Mouse (Mus musculus): ENCODE results near the gene Fstl3. TPM values are rescaled to one million over a fixed set of nuclear protein-coding genes. Genes with fewer than 3 reads are reported as not detected.

The Fstl3 gene
- total RNA-seq, 2 experiments from 2014 or later = 1.2 to 2.1 TPM

DNA sequence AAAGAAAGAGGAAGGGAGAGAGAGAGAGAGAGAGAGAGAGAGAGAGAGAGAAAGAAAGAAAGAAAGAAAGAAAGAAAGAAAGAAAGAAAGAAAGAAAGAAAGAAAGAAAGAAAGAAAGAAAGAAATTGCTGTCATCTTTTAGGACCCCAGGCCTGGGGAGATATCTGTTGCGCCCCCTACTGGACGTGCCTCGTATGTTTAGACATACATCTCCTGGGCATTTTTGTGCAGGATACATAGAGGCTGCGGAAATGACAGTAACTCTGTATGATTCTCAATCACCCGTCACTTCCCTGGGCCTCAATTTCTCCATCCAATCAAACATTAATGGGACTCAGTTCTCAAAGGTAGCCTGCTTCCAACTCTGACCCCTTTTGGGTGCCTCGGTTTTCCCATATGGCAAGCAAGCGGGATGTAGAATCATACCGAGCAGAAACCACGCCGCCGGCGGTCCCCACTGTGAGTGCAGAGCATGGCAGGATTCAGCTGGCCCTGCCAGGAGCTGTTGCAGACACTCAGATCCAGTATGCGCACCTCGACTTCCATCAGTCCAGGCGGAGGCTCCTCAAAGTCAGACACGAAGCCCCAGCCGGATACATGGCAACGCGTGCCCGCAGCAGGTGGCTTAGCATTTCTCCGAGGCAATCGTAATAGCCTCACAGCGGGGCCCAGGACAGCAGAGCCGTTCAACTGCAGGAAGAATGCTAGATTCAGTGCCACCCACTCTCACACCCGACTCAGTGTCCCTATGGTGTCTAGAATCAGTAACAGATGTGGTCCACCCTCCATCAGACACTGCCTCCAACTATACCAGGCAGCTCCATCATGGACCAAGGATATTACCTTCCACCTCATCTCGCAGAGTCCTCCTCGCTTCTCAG, 7.1 kb downstream of the Fstl3 start:
- DNase-seq (ENCODE audit: extremely low spot score in 1 of 2, low spot score in 1 of 2) = peak in 1 of 2 experiments; percentile 61

DNA sequence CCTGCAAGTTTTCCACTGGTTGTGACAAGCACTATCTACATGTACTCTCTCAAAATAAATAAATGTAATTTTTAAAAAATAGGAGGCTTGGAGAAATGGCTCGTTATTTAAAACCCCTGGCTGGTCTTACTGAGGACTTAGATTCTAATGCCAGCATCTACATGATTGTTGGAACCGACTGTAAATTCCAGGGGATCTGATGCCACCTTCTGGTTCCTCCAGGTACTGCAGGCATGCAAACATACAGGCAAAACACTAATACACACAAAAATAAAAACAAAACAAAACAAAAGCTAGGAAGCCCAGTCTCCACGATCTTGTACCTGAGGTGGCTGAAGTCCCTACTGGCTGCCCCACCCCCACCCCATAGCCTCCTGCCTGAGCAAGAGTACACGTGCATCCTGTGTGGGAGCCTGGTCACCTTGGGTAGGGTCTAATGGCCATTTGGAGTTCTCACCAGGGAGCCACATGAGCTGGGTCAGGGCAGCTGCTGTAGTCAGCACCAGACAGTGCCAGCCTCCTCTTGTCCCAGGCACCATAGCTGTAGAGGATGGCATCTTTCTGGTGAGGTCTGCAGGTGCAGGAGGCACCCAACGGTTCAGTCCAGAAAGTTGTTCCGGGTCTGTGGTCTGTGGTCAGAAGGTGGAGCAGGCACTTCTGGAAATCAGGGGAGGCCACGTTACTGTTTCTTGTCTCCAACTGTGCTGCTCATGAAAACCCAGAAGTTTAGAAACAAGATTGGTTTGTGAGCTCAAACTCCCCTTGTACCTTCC, 11.5 kb downstream of the Fstl3 start:
- DNase-seq (ENCODE audit: extremely low spot score in 1 of 2, low spot score in 1 of 2) = peak; percentile 58 to 92

DNA sequence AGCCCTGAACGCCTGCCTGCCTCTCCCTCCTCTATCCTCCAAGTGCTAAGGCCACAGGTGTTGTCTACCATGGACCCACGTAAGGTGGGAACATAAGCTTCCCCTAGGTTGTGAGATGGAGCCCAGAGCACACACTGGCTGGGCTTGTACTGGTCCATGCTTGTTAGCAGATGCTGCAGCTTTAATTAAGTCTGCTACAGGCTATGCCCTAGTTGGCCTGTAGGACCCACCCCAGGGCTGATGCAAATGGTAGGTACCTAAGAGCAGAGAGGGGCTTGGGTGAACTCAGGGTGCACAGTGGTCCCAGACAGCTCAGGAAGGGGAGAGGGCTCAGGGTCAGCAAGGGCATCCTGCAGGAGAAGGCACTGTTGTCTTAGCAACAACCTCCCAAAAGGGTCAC, 12.5 kb downstream of the Fstl3 start:
- DNase-seq (ENCODE audit: extremely low spot score in 1 of 2, low spot score in 1 of 2) = no peak

DNA sequence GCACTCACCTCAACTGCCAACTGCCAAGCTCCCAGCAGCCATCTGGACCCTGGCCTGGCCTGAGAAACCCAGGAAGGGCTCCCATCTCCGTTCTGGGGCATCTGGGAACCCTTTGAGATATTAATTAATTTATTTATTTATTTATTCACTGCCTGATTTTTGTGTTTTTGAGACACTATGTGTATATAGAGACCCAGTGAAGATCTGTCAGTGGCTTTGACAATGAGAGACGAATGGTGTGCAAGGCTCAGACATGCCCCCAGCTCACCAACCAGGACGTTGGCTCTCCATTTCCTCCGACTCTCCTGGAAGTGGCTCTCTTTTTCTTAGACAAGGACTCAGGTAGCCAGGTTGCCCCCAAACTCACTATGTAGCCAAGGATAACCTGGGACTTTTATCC, 13.8 kb downstream of the Fstl3 start, which contains the start of gene Prss57:
Gene Prss57, minus strand, starts transcription at position 101 of the 400 bp plus-strand sequence.
- no peak for DNase-seq (ENCODE audit: extremely low spot score in 1 of 2, low spot score in 1 of 2)

DNA sequence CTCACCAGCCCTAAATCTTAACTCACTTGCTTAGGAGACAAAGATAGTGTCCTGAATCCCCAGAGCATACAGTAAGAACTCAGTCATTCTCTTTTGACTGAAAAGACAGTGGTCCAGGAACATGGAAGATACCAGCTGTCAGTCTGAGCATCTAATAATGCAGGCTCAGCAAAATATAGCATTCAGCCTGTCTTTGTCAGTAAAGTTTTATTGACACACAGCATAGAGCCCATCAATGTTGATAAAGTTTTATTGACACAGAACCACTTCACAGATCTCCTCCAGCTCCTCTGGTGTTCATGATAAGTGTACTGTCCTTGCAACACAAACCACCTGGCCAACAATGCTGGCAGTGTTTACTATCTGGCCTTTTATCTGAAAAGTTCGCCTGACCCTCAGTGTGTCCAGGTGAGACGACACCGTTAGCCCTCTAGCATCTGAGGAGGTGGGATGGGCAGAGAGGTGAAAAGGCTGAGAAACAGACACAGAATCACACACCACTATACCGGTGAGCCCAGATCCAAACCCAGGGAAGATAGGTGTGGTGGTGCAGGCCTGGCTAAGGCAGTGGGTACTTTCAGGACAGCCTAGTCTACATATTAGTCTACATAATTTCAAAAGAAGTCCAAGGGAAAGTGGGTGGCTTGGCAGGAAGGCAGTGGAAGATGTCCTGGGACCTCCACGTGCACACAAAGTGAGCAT, 15.4 kb downstream of the Fstl3 start:
- DNase-seq (ENCODE audit: extremely low spot score in 1 of 2, low spot score in 1 of 2) = no peak

DNA sequence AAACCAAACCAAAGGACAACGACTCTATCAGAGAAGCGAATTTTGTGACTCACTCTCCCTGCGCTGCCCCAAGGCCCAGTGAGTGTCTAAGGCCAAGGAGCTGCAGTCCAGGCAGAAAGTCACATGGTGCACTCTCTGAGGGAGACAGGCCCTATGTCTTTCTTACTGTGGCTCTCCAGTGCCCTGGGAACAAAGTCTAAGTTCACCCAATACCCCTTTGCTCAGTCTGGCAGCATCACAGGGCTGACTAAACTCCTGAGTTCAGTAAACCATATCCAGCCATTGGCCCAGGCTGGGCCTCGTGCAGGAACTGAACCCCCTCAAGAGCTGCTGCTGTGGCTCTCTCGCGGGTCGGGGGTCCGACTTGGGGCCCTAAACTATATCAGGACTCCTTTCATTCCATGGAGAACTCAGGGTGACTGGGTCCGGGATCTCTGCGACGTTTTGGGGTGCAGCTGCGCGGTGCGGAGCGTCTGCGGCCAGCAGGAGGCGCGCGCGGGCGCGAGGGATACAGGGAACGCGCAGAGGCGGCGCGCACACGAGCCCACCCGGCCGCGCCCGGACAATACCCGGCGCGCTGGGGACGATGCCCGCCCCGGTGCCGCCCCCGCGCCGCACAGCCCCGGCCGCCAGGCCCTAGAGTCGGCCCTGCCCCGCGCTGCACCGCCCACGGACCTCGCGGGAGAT, 16.1 kb downstream of the Fstl3 start, which contains the start of gene Palm:
Gene Palm, plus strand, starts transcription at position 522 of the 687 bp plus-strand sequence.
- peak; percentile 89 to 92 for DNase-seq (ENCODE audit: extremely low spot score in 1 of 2, low spot score in 1 of 2)

- peak in 1 of 2 experiments; percentile 42 for DNase-seq (ENCODE audit: extremely low spot score in 1 of 2, low spot score in 1 of 2)
Measured at GRCm38 (mm10) chr10:79793738-79794490, 16.8 kb downstream of the Fstl3 start.

DNA sequence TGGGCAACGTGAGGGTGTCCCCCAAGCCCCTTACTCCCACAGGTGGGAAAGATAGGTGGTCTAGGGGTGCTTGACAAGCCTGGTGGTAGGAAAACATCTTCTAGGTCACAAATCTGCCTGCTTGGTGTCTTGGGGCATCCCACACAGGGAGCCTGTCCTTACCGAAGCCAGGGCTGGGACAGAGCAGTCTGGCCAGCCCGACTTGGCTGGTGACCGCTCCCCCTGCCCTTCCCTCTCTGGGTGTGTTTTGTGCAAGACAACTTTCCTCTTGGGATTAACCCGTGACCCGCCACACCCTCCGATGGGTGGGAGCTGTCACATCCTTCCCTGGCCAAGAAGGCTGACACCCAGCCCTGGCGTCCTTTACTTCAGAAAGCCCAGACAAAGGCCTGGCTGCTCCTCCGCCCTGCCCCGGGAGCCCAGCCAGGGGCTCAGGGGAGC, 17.4 kb downstream of the Fstl3 start:
- DNase-seq (ENCODE audit: extremely low spot score in 1 of 2, low spot score in 1 of 2) = no peak

- DNase-seq (ENCODE audit: extremely low spot score in 1 of 2, low spot score in 1 of 2) = no peak
Measured at GRCm38 (mm10) chr10:79795905-79796304, 18.8 kb downstream of the Fstl3 start.

DNA sequence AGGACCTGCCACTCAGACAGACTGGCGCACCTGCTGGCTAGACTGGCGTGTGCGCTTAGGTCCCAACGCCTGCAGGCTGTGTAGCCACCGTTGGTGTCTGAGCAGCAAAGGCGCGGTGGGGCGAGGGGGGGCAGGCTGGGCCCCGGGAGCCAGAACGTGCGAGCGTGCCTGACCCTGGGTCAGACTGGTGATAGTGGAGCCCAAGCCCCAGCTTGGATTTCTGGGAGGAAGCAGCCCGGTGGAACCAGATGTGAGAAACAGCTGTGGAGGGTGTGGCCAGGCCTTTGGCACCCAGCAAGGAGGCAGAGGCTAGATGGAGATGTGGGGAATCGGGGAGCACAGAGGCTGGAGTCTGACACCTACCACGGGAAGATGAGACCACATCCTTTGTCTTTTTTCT, 20.3 kb downstream of the Fstl3 start:
- no peak for DNase-seq (ENCODE audit: extremely low spot score in 1 of 2, low spot score in 1 of 2)

- no peak for DNase-seq (ENCODE audit: extremely low spot score in 1 of 2, low spot score in 1 of 2)
Measured at GRCm38 (mm10) chr10:79798289-79798928, 21.3 kb downstream of the Fstl3 start.

DNA sequence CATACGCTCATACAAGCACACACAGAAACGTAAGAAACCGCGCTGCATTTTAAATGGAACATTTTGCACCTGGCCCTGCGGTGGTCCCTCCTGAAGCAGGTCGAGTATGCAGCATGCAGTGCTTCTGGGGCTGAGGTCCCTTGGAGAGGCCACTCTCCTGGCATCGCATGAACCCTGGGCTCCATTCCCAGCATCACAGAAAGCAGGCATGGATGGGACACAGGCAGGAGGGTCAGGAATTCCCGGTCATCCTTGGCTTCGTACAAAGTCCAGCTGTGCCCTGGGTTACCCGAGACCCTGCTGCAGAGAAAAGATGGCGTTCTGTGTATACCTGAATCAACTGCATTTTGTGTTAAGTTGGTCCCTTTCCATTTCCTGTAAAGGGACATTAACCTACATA, 23.4 kb downstream of the Fstl3 start:
- no peak for DNase-seq (ENCODE audit: extremely low spot score in 1 of 2, low spot score in 1 of 2)

GRCm38 (mm10) chr10:79801837-79802236, 24.8 kb downstream of the Fstl3 start:
- no peak for DNase-seq (ENCODE audit: extremely low spot score in 1 of 2, low spot score in 1 of 2)

DNA sequence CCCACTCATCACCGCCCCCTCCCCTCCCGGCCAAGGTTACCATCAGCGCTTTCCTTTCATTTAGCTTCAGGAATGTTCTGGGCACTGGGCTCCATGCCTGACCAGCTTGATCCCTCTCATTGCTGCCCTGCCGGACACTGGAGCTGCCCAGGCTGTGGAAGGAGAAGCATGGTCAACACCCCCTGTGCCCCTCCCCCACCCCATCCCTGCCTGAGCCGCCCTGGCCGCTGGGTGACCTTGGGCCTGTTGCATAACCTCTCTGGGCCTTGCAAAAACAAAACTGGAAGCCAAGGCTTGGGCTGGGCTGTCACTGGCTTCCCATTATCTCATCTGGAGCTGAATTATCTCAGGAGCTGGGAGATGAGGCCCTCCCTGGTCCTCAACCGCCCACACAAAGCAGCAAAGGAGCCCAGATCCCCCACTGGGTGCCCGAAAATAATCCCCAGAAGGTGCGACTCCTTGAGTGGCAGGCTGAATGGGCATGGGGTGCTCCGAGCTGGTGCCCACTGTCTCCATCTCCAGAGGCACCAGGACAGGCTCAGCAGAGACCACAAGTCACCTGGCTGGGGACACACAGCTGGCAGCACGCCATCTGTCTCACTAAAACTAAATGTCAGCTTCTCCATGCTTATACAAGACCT, 25.4 kb downstream of the Fstl3 start:
- DNase-seq (ENCODE audit: extremely low spot score in 1 of 2, low spot score in 1 of 2) = no peak

GRCm38 (mm10) chr10:79803716-79804323, 26.7 kb downstream of the Fstl3 start:
- peak; percentile 87 to 88 for DNase-seq (ENCODE audit: extremely low spot score in 1 of 2, low spot score in 1 of 2)

- DNase-seq (ENCODE audit: extremely low spot score in 1 of 2, low spot score in 1 of 2) = no peak
Measured at GRCm38 (mm10) chr10:79805636-79806035, 28.6 kb downstream of the Fstl3 start.

DNA sequence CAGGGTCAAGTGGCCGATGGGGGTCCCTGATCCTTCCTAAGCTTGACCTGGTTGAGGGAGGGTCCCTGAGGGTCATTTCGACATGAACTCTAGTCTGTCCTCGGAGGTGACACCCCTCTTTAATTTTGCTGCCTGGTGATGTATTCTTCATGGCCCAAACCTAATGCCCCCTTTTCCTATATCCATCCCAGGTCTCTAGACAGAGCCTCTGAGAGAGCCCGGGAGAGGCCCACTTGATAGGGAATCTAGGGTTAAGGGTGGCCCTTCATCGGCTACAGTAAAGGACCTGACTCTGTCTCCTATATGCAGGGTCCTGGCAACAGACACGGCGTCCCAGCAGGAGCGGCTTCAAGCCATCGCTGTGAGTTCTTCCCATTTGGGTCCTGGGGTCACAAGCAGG, 29.3 kb downstream of the Fstl3 start:
- DNase-seq (ENCODE audit: extremely low spot score in 1 of 2, low spot score in 1 of 2) = no peak

- DNase-seq (ENCODE audit: extremely low spot score in 1 of 2, low spot score in 1 of 2) = no peak
Measured at GRCm38 (mm10) chr10:79806972-79807371, 29.9 kb downstream of the Fstl3 start.
